Mouse (Mus musculus) intestine, embryonic 16.5 days (tissue): ENCODE measurements at regions not wholly inside any gene's neighbourhood (a gene's known extent, or its start where the extent isn't known, plus 50 kb on each side); places are given as distances from the start of the nearest gene placed in this dataset.
A peak's percentile ranks its signal among the peaks of the same experiment; 100 is the strongest.

Source experiments
- ATAC-seq: fragments of 200-750 bp; cut with Nextera tagmentation; 2 replicates; pipeline ENCODE4 v1.8.0; 2017; ENCODE audit warnings: moderate TSS enrichment, moderate library complexity
- H3K27ac ChIP-seq: fragments of 300-500 bp; sonication (generic); 2 replicates; pipeline ENCODE4 v1.5.1; 2014; ENCODE audit warnings: mild to moderate bottlenecking, low read length
- H3K27me3 ChIP-seq: fragments of 300-500 bp; sonication (generic); replicated peaks from 2 replicates; pipeline ENCODE4 v1.6.1; 2014; ENCODE audit warnings: low read length, control low read depth, mixed read lengths; ENCODE audit not compliant: control insufficient read depth, insufficient read depth
- H3K36me3 ChIP-seq: fragments of 300-500 bp; sonication (generic); 2 replicates; pipeline ENCODE4 v1.6.1; 2014; ENCODE audit warnings: low read length, control low read depth; ENCODE audit not compliant: control insufficient read depth, insufficient read depth
- H3K4me1 ChIP-seq: fragments of 300-500 bp; sonication (generic); 2 replicates; pipeline ENCODE4 v1.6.1; 2014; ENCODE audit warnings: low read length, control low read depth, mixed read lengths; ENCODE audit not compliant: control insufficient read depth, insufficient read depth
- H3K4me2 ChIP-seq: fragments of 300-500 bp; sonication (generic); 2 replicates; pipeline ENCODE4 v1.6.1; 2014; ENCODE audit warnings: low read depth, low read length, control low read depth
- H3K4me3 ChIP-seq: fragments of 300-500 bp; sonication (generic); 2 replicates; pipeline ENCODE4 v1.5.1; 2014; ENCODE audit warnings: mild to moderate bottlenecking, low read length
- H3K9ac ChIP-seq: fragments of 300-500 bp; sonication (generic); 2 replicates; pipeline ENCODE4 v1.6.1; 2014; ENCODE audit warnings: low read depth, low read length
- H3K9me3 ChIP-seq: fragments of 300-500 bp; sonication (generic); 2 replicates; pipeline ENCODE4 v1.6.1; 2016; ENCODE audit warnings: low read length, control low read depth; ENCODE audit not compliant: control insufficient read depth
- WGBS: fragments of 180-500 bp; shearing (Covaris S2); extraction: QIAGEN DNeasy Blood & Tissue Kit; methylation state at CpG from one replicate; pipeline ENCODE4 v1.1.7; 2014; 5-methylcytosine and 5-hydroxymethylcytosine counted together

- H3K27ac ChIP-seq, result no peak overlapping the region
- H3K4me3 ChIP-seq, result no peak overlapping the region
- WGBS, result 84% methylated on average over 5 of the region's 5 CpGs
Measured at GRCm38 (mm10) chr15:96775129-96775528, 75.6 kb upstream of the Slc38a2 start.

GRCm38 (mm10) chr15:96774664-96775063 is 75.1 kb upstream of the Slc38a2 start:
- peaks cover 7% of the 10 kb centered on the region; the same call in 1 of the 2 replicates for H3K4me1 ChIP-seq
- H3K9me3 ChIP-seq, result no peaks in the 10 kb centered on the region
- H3K36me3 ChIP-seq, result no peaks in the 10 kb centered on the region
- no peaks in the 10 kb centered on the region for H3K27me3 ChIP-seq
- H3K4me2 ChIP-seq, result no peak overlapping the region
- H3K27ac ChIP-seq, result no peak overlapping the region
- H3K9ac ChIP-seq, result no peak overlapping the region
- 43% methylated on average over 6 of the region's 6 CpGs for WGBS
- H3K4me3 ChIP-seq, result no peak overlapping the region
- ATAC-seq, result no peak

More at GRCm38 (mm10) chr15:96775129-96775528, 75.6 kb upstream of the Slc38a2 start:
- H3K4me1 ChIP-seq, result peaks cover 7% of the 10 kb centered on the region; the same call in 1 of the 2 replicates
- no peaks in the 10 kb centered on the region for H3K27me3 ChIP-seq
- no peak overlapping the region for H3K9ac ChIP-seq
- ATAC-seq, result no peak
- H3K4me2 ChIP-seq, result no peak overlapping the region
- no peaks in the 10 kb centered on the region for H3K36me3 ChIP-seq
- no peaks in the 10 kb centered on the region for H3K9me3 ChIP-seq

GRCm38 (mm10) chr15:96773656-96774055 is 74.1 kb upstream of the Slc38a2 start:
- peak; percentile 54; the same call in 1 of the 2 replicates for ATAC-seq
- Histone ChIP-seq H3K9ac (no peak overlapping the region), H3K9me3 (no peaks in the 10 kb centered on the region), H3K36me3 (no peaks in the 10 kb centered on the region), H3K27me3 (no peaks in the 10 kb centered on the region), H3K4me2 (no peak overlapping the region), H3K4me1 (peaks cover 10% of the 10 kb centered on the region), H3K27ac (no peak overlapping the region), H3K4me3 (no peak overlapping the region)
- 56% methylated on average over 1 of the region's 1 CpGs for WGBS

GRCm38 (mm10) chr15:96772701-96773100 is 73.2 kb upstream of the Slc38a2 start:
- WGBS, result 85% methylated on average over 8 of the region's 8 CpGs
- H3K27me3 ChIP-seq, result no peaks in the 10 kb centered on the region
- ATAC-seq, result no peak
- H3K27ac ChIP-seq, result no peak overlapping the region
- H3K9ac ChIP-seq, result no peak overlapping the region
- no peak overlapping the region for H3K4me2 ChIP-seq
- no peaks in the 10 kb centered on the region for H3K9me3 ChIP-seq
- H3K4me3 ChIP-seq, result no peak overlapping the region
- H3K4me1 ChIP-seq, result peaks cover 14% of the 10 kb centered on the region
- no peaks in the 10 kb centered on the region for H3K36me3 ChIP-seq

- Histone ChIP-seq H3K4me2 (no peak overlapping the region), H3K27me3 (no peaks in the 10 kb centered on the region), H3K36me3 (no peaks in the 10 kb centered on the region), H3K9ac (no peak overlapping the region), H3K4me1 (peaks cover 14% of the 10 kb centered on the region), H3K27ac (no peak overlapping the region), H3K4me3 (no peak overlapping the region), H3K9me3 (no peaks in the 10 kb centered on the region)
- WGBS, result 91% methylated on average over 8 of the region's 8 CpGs
- no peak for ATAC-seq
Measured at GRCm38 (mm10) chr15:96770786-96771185, 71.3 kb upstream of the Slc38a2 start.

GRCm38 (mm10) chr15:96770299-96770698 is 70.8 kb upstream of the Slc38a2 start:
- no peak overlapping the region for H3K4me3 ChIP-seq
- H3K9me3 ChIP-seq, result no peaks in the 10 kb centered on the region
- ATAC-seq, result no peak
- no peaks in the 10 kb centered on the region for H3K27me3 ChIP-seq
- no peak overlapping the region for H3K9ac ChIP-seq
- peaks cover 14% of the 10 kb centered on the region for H3K4me1 ChIP-seq
- no peak overlapping the region for H3K4me2 ChIP-seq
- H3K27ac ChIP-seq, result no peak overlapping the region
- no peaks in the 10 kb centered on the region for H3K36me3 ChIP-seq
- WGBS, result 77% methylated on average over 7 of the region's 7 CpGs

GRCm38 (mm10) chr15:96769751-96770150 is 70.2 kb upstream of the Slc38a2 start:
- ATAC-seq, result no peak
- H3K36me3 ChIP-seq, result no peaks in the 10 kb centered on the region
- H3K4me2 ChIP-seq, result no peak overlapping the region
- H3K27ac ChIP-seq, result no peak overlapping the region
- peaks cover 14% of the 10 kb centered on the region for H3K4me1 ChIP-seq
- no peaks in the 10 kb centered on the region for H3K9me3 ChIP-seq
- H3K9ac ChIP-seq, result no peak overlapping the region
- H3K4me3 ChIP-seq, result no peak overlapping the region
- no peaks in the 10 kb centered on the region for H3K27me3 ChIP-seq
- 72% methylated on average over 11 of the region's 11 CpGs for WGBS

GRCm38 (mm10) chr15:96768301-96768993 is 68.9 kb upstream of the Slc38a2 start:
- ATAC-seq, result peak; percentile 74
- no peak overlapping the region for H3K4me2 ChIP-seq
- no peaks in the 10 kb centered on the region for H3K36me3 ChIP-seq
- WGBS, result 73% methylated on average over 19 of the region's 19 CpGs
- no peaks in the 10 kb centered on the region for H3K27me3 ChIP-seq
- H3K27ac ChIP-seq, result no peak overlapping the region
- peaks cover 7% of the 10 kb centered on the region; the same call in 1 of the 2 replicates for H3K4me1 ChIP-seq
- H3K4me3 ChIP-seq, result no peak overlapping the region
- no peak overlapping the region for H3K9ac ChIP-seq
- no peaks in the 10 kb centered on the region for H3K9me3 ChIP-seq

GRCm38 (mm10) chr15:96767188-96767587 is 67.7 kb upstream of the Slc38a2 start:
- Histone ChIP-seq H3K4me3 (no peak overlapping the region), H3K27ac (no peak overlapping the region), H3K9ac (no peak overlapping the region), H3K9me3 (no peaks in the 10 kb centered on the region), H3K36me3 (no peaks in the 10 kb centered on the region), H3K27me3 (no peaks in the 10 kb centered on the region), H3K4me2 (no peak overlapping the region), H3K4me1 (peaks cover 7% of the 10 kb centered on the region; the same call in 1 of the 2 replicates)
- WGBS, result 91% methylated on average over 5 of the region's 5 CpGs
- ATAC-seq, result no peak

GRCm38 (mm10) chr15:96766238-96766637 is 66.7 kb upstream of the Slc38a2 start:
- Histone ChIP-seq H3K36me3 (no peaks in the 10 kb centered on the region), H3K27ac (no peak overlapping the region), H3K4me3 (no peak overlapping the region), H3K27me3 (no peaks in the 10 kb centered on the region), H3K4me1 (peaks cover 7% of the 10 kb centered on the region; the same call in 1 of the 2 replicates), H3K4me2 (no peak overlapping the region), H3K9ac (no peak overlapping the region), H3K9me3 (no peaks in the 10 kb centered on the region)
- WGBS, result 96% methylated on average over 9 of the region's 9 CpGs
- no peak for ATAC-seq
